Mouse (Mus musculus) A20 (cell line): Measurements from ENCODE around the gene Arhgap27.
"Not testable (repeated sequence)": the region's sequence is repeated elsewhere in the genome, so short reads cannot be mapped to it uniquely, and the experiment has no call there.

Experiments
- DNase-seq: peaks from one replicate; pipeline ENCODE4 v3.0.0-alpha.2; 2011; ENCODE audit warnings: low read depth, low spot score

Gene Arhgap27

DNA sequence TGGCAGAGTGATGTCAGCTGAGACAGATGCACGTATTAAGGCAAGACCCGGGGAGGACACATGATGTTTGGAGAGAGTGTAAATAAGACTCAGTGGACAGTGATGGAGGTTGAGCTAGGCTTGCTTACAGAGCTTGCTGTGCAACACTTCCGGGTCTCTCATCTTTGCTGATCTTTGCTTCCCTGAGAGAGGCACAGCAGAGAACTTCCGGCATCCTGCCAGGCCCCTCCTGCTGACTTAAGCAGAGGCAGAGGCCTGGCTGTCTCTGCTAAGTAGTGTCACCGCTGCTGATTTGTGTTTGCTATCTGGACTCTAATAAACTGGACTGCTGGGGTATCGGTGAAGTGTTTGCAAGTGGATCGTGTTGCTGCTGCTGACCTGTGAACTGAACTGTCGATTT lies 55.6 kb downstream of the Arhgap27 start:
- no peak for DNase-seq

DNA sequence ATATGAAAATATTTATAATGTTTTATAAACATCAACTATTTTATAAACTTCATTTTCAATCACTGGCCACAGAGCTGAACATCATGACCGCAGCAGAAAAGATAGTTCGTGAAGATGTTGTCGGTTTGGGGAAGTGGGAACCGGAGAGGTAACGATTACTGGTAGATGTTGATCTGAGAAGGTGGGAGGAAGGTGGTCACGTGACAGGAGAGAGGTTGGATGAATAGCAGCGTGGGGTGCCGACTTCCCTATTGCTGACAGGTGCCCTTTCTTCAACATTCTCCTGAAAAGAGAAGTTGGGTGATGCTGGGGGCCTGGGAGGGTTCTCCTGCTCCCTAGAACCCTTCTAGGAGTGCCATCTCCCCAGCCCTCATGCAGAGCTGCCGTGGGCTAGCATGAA lies 59.0 kb downstream of the Arhgap27 start:
- peak; percentile 70 for DNase-seq

DNA sequence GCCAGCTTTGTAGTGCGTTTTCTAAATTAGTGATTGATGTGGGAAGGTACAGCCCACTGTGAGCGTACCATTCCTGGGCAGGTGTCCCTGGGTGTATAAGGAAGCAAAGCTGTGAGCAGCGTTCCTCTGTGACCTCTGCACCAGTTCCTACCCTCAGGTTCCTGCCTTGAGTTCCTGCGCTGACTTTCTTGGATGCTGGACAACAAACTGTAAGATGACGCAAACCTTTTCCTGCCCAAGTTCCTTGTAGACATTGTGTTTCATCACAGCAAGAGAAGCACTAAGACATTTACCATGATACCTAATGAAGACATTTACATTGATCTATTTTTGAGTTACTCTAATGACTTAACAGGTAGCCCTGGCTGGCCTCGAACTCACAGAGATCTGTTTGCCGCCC lies 68.7 kb downstream of the Arhgap27 start:
- no peak for DNase-seq

DNA sequence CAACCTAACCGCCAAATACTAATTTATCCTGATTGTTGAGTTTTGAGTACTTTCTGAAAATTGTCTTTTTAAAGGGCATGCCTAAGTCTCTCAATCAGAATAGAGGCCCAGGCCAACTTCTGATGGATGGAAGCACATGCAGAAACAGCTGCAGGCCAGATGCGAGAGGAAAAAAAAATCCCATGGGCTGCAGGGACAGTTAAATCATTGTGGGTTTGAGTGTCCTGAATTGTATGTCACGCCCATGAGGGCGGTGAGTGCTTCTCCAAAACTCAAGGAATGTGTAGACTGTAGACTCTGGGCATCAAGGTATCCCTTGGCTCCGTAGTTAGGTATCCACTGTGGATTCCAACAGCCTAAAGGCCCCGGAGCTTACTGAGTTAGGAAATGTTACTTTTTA lies 69.4 kb downstream of the Arhgap27 start:
- no peak for DNase-seq

DNA sequence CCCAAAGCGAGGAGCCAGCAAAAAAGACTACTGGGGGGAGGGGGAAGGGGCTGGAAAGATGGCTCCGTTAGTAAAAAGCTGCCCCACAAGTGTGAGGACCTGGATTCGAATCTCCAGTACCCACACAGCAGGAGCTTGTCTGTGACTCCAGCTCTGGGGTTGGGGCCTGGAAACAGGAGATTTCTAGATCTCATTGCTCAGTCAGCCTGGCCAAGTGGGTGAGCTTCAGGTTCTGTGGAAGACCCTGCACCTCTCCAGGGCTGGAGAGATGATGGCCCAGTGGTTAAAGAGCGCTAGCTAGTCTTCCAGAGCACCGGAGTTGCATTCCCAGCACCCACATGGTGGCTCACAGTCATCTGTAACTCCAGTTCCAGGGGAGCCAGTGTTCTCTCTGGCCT lies 70.6 kb downstream of the Arhgap27 start:
- no peak for DNase-seq

DNA sequence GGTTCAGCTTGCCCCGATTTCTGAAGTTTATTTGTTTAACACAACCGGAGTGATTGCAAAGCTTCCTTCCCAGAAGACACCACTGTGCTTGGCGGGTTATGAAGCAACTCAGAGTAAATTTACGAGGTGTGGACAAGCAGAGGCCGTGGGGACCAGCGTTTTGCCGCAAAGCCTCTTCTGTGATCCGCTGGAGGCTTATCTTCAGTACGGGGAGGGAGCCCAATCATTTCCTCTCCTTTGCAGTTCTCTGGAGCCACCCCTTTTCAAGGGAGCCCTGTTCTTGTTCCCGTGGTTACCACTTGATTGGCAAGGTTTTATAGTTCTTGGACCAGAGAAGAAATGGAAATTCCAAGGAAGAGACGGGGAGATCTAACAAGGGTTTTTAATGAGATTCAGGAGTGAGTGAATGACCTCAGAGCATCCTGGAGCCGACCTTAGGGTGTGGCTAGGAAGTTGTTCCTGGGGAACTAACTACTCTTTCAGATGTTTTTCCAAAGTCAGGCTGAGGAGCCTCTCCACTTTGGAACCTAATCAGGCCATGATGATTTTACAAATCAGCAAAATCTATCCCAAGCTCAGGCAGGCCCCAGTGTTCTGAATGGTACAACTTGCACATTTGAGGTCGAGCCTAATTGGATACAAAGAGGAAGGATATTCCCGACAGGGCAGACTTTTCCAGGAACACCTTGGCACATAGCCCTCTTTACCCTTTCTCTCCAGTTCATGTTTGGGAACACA lies 71.2 kb downstream of the Arhgap27 start:
- DNase-seq, result no peak

DNA sequence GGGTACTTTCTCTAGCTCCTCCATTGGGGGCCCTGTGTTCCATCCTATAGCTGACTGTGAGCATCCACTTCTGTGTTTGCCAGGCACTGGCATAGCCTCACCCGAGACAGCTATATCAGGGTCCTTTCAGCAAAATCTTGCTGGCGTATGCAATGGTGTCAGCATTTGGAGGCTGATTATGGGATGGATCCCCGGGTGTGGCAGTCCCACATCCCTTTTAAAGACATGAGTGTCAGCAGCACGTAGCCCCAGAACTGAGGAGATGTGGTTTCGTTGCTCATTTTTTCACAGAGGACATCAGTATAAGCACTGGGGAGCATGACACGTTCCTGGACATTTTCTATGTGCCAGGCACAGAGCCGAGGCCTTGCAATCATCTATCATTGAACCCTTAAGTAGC lies 72.7 kb downstream of the Arhgap27 start:
- not testable (repeated sequence) for DNase-seq

DNA sequence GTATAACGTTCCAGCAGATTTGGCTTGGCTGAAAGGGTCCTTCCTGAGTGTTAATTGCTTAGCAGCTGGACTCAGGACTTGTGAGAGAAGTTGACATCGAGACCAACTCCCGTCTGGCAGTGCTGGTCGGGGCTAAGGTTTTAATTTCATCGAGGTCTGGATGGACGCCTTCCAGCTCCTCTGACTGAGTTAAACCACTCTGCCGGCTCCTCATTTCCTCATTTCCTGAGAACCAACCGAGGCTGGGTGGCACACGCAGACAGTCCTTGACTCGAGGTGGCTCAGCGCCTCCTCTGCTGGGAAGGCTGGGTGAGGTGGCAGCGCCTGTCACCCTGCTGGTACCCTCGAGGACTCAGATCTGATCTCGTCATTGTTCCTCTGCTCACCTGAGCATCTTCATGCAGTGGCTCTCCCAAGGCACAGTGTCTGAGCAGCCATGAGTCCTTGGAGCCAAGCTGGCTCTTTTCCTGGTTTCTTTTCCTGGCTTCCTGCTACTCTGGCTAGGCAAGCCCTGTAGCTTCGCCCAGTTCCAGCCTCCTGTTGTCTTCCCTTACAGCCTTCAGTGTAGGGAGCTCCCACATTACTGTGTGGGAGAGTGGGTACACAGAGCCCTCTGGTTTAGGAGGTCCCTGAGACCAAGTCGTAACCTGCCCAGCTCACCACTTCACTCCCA lies 75.1 kb downstream of the Arhgap27 start:
- DNase-seq, result no peak

DNA sequence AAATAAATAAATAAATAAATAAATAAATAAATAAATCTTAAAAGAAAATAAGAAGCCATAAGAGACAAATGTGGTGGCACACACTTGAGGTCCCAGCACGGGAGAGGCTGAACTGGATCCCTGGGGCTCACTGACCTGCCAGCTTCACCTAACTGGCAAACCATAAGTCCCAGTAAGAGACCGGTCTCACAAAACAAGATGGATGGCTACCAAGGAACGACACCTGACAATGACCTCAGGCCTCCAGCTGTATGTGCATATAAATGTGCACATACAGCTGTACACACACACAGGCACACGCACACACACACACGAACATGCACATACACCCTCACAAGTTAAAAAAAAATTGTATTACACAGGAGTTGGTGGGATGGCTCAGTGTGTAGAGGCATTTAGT lies 76.6 kb downstream of the Arhgap27 start:
- DNase-seq, result no peak

DNA sequence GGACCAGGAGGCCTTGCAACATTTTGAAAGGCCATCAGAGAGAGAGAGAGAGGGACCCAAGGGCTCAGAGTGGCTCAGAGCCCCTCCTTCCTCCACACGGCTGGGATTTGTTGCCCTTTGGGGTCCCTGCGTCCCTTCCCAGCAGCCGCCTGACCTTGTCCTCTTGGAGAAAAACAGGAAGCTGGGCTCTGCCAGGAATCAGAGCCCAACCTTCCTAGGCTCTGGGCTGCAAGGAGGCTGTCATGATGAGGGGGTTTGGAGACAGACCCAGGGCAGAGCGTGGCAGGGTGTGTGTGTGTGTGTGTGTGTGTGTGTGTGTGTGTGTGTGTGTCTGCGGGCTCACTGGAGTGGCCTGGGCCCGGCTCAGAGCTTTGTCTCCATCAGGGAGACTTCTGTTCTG lies 77.5 kb downstream of the Arhgap27 start:
- DNase-seq, result no peak

DNA sequence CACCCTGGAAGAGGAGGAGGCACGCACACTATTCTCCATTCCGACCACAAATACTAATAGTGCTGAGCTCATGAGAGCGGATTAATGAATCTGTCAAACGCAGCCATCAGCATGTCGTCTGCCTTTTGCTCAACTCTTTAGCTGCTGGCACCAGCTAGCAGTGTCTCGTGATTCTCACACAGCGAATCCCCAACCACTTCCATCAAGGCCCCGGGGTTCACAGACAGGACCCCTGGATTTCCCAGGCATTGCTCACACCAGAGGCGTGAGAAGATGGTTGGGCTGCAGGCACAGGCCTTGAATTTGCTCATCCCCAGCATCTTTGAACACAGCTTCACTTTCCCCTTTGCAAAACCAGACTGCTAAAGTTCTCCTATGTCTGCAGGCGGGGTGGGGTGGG lies 78.2 kb downstream of the Arhgap27 start:
- DNase-seq, result no peak

DNA sequence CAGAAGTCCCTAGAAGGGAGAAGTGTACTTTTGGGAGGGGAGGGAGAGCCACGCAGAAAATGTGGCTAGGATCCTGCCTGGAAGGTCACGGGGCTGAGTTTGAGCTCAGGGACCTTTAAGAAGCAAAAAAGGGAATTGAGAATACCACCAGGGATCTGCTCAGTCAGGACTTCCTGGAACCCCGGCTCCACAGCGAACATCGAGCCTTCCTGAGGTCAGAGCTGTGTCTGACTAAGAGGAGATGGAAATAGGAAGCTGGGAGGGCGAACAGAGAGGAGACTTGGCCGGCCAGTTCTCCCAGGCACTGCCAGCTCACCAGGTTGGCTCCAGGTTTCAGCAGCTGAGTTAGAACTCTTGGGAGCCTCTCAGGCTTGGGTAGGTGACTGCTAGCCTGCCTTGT lies 81.7 kb downstream of the Arhgap27 start:
- no peak for DNase-seq
